Mouse (Mus musculus): ENCODE results near the gene Cysrt1.

Gene Cysrt1

DNA sequence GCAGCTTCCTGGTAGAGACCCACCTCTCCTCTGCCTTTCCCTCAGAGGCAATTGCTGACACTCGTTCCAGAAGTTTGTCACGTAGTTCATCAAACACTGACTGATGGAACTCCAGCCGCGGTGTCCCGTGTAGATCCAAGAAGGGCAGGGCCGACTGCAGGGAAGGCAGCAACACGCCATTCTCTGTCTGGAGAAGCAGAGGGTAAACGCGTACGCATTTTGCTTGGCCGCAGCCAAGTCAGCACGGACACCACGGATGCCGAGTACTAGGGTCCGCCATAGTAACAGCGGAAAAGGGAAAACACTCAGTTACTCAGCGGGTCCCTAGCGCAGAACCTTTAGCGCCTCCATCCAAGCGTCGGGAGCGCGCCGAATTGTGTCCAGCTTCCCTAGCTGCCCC, 31.6 kb downstream of the Cysrt1 start:
- in situ Hi-C loops (cut with MboI) = no loop called here

DNA sequence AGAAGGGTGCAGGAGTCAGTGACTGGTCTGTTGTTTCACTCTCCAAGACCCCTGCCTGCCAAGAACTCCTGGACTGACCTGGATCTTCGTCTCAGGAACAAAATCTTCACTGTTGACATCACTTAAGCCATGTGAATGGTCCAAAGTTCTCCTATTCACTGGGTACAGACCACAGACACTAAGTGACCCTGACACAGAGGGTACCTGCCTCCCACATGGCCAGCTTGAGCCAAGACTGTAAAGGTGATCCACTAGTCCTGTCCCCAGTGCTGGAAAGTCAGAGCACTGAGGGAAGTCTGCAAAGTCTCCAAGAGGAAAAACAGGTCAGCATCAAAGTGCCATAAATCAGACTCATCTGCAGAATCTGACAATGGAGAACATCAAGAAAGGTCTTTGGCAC, 34.7 kb downstream of the Cysrt1 start:
- in situ Hi-C loops (cut with MboI) = no loop called here

DNA sequence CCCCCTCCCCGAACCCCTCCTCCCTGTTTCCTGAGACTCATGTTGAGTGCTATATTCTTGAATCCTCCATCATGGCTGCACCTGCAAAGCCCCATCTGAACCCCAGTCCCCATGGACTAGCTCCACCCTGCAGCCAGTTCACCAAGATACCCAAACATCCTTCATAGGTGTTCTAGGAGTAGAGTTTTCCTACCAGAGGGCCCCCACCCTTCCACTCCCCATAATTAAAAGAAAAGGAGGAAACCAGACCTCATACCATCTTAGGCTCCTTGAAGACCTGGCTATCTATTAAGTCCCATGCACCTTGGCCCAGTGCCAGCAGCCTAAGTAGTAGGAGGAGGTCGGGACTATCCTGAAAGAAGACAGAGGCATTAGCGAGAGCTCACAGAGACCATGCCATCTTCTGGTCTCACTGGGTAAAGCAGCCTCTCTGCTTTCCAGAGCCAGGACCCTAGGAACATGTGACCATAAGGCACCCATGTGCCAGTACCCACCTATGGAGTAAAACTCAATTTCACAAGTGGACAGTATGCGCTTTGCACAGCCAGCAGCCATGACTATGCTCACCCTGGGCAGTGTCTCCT, 38.5 kb downstream of the Cysrt1 start:
- in situ Hi-C loops (cut with MboI) = no loop called here

DNA sequence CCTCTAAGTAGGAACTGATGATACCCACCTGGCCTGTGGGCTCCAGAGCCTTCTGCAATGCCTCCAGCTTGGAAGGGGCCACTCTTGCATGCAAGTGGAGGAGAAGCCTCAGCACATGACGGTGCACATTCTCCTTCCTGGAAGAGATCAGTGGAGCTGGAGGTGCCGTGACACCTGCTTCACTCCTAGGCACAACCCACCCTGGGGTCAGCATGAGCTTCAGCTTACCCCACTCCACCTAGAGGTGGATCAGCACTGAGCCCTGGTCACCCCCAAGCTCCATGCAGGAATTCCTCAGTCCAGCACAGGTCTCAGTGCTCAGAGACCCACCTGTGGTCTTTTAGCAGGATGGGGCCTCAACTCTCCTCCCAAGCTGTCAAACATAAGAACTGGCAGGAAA, 41.6 kb downstream of the Cysrt1 start:
- in situ Hi-C loops (cut with MboI) = no loop called here

DNA sequence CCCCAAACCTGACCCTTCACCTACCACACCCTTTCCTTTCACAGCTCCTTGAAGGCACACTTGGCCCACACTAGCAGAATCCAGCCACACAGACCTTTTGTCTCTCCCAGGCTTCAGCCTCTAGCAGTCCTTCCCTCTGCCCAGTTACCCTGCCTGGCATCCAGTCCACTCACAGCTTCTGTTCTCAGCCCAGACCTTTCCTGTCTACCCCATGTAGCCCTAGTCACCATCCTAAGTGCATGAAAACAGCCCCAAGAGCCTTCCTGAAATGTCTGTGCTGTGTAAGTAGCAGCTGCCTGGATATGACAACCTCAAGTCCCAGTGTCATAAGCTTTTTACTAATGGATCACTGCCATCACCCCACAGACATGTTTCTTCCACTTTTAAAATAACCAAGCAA, 44.3 kb downstream of the Cysrt1 start:
- in situ Hi-C loops (cut with MboI) = no loop called here

DNA sequence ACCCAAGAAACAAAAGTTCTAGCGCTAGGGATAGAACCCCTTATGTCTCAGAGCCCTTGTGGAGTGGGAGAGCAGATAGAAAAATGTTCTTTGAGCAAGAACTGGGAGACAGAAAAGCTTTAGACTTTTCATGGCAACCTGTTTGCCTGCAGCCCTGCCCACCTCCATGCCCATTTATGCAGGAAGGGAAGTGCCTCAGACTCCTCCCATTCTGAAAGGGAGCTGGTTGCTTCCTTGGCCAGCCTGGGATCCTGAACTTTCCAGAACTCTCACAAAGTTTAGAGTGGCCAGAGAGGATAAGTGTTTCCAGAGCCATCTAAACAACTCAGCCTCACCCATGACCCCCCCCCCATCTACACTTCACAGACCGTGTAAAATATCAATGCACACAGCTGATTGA, 45.1 kb downstream of the Cysrt1 start:
- in situ Hi-C loops (cut with MboI) = no loop called here

DNA sequence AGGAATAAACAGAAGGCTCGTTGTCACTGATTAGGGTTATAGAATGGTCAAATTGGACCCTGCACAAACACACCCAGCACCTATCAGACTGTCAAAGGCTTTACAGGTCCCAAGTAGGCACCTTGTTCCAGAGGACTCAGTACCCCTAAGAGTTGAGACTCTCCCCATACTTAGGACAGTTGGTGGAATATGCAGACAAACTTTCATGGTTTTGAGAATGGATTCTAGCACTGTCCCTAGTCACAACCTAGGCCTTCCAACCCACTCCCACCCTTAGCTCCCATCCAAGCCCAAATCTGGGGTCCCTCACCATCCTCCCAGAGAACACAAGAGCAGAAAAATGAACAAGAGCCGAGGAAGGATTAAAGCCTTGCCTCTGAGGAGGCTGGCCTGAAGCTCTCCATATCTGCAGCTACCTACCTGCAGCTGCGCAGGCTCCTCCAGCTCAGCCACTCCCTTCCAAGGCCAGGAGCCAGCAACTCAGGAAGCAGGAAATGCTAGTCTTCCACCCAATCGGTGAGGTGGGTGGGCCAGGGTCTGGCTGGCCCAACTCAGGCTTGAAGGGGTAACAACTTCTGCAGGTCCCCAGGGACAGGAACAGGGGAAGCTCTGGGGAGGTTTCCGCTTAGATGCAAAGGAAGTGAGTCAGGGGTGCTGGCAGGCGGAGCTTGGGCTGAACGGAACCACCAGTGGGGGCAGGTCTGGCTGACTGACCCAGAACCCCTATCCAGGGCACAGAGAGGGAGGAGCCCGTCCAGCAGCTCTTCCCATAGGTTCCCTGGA, 45.9 kb downstream of the Cysrt1 start, which contains the start of gene Tor4a:
Gene Tor4a (minus strand): TSS at position 715 of the 783 bp plus-strand sequence.
- in situ Hi-C loops (cut with MboI) = no loop called here

DNA sequence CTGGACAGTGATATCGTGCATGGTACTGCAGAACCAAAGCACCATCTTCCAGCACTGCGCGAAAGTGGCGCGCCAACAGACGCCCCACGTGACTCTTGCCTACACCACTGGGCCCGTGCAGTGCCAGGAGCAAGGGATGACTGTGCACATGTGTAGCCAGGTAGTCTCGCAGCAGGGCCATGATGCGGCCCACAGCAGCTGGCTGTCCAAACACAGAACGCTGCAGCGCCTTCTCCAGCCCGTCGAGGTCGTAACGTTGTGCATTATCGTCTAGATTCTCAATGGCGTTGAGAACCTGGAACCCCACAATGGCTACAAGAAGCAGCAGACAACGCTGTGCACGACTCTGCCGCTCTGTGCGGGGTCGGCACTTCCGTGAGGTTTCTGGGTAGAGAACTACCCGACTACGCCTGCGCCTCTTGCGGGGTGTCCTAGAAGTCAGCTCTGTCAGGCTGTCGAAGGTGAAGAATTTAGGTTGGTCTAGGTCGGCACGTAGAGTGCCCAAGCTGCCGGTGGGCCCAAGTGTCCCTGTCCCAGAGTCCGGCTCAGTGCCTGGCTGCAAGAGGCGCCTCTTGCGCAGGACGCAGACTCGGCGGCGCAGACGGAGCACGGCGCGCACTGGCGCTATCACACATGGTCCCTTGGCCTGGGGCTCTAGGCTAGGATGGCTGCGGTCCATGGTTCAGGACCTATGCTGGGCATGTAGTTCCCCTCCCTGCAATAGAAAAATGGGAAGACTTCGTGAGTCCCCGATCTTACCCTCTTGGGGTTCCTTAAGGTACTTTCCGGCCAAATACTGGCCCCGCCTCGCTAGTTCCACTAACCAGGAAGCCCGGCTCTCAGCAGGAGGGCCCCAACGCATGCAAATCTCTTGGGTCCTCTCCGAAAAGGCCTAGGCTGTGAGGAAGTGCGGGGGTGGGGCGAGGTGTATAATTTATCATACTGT, 46.8 kb downstream of the Cysrt1 start:
- in situ Hi-C loops (cut with MboI) = no loop called here

DNA sequence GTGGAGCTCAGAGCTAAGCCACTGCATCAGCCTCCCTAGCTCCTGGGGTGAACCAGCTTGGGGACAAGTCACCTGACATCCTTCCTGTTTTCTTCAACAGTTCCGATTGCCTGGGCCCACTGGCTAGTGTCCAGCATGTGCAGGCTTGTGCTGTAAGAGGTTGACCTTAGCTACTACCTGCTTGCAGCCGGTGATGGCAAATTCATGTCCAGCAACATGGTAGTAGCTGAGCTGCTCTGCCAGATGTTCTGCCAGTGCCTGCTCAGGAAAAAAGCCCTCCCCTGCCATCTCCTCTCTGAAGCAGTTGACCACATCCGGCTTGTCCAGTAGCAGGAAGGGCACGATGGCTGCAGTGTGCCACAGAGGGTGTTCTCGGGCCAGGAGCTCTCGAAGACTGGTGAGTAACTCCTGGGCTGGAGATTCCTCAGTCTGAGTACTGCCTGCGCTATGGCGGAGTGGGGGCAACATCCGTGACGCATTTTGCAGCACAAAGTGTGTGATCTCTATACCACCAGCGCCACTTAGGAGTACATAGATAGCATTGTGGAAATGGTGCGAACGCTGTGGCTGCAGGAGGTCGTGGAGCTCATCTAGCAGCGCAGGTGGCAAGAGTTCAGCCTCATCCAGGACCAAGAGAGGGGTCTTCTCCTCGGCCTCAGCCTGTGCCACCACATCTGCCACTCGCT, 47.6 kb downstream of the Cysrt1 start:
- in situ Hi-C loops (cut with MboI) = no loop called here

DNA sequence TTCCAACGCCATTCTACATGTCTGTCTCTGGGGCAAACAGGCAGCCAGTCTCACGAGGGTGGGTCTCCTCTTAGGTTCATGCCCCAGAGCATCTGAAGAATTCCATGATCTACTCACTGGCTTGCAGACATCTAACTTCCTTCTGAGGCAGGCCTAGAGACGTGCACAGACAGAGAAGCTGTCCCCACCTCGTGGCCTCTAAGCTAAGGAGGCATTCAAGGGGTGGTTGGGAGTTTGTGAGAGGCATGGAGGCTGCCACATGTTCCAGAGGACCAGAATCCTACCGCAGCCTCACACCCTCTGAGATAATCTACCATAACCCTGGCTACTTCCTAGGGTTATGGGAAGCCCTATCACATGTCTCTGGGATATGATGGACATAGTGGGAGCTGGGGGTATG, 48.2 kb downstream of the Cysrt1 start:
- in situ Hi-C loops (cut with MboI) = no loop called here

DNA sequence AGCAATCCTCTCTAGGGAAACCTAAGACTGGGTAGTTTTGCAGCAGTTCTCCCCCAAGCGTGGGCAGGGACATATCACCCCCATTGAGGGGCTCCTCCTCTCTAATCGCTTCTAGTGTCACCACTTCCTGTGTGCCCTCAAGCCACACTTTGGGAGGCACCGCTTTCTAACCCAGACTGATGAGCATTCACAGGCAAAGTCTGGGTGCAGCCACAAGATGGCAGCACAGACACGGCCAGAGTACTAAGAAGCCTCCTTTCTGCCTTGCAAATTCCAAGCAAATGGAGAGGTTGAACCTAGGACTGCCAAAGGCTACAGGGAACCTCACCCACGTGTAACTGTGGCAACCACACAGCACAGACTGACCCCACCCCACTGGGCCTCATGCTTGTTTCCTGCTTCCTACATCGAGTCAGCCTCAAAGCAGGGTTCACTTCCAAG, 48.9 kb downstream of the Cysrt1 start:
- in situ Hi-C loops (cut with MboI) = no loop called here

Measured in mature B cell (primary cell).